Mouse (Mus musculus) myocyte (in vitro differentiated cells): ENCODE data around the gene Atrnl1.

Experiments used
- MYOD1 ChIP-seq, 3 experiments: IDR thresholded peaks; one replicate each; pipeline ENCODE4 v1.6.1; 2011; ENCODE audit warnings: control low read depth in 2 of 3, low read depth in 2 of 3, mild to moderate bottlenecking in 2 of 3, moderate library complexity in 1 of 3; ENCODE audit not compliant: insufficient read length in 2 of 3, control insufficient read depth in 1 of 3
- POLR2A ChIP-seq: IDR thresholded peaks from one replicate; pipeline ENCODE4 v1.6.1; 2011; ENCODE audit warnings: low read depth, mild to moderate bottlenecking, control low read depth, moderate library complexity; ENCODE audit not compliant: insufficient read length
- POLR2AphosphoS2 ChIP-seq: IDR thresholded peaks from one replicate; pipeline ENCODE4 v1.6.1; 2011; ENCODE audit warnings: low read depth, control low read depth; ENCODE audit not compliant: insufficient read length
- TCF3 ChIP-seq: IDR thresholded peaks from one replicate; pipeline ENCODE4 v1.6.1; 2011; ENCODE audit warnings: low read depth, control low read depth; ENCODE audit not compliant: insufficient read length
- USF1 ChIP-seq: IDR thresholded peaks from one replicate; pipeline ENCODE4 v1.6.1; 2011; ENCODE audit warnings: low read depth, mild to moderate bottlenecking, control low read depth, moderate library complexity

- TF ChIP-seq USF1 (no peak), MYOD1 (IDR thresholded peaks at IDR 0.05; ENCODE audit: control insufficient read depth in 1 of 3, insufficient read length in 2 of 3, low read depth in 2 of 3) (no peak), POLR2A (no peak), POLR2AphosphoS2 (no peak), TCF3 (no peak)
Measured at GRCm38 (mm10) chr19:58131896-58132295, 521.1 kb downstream of the Atrnl1 start.
